Mouse (Mus musculus): ENCODE results near the gene C3ar1. TPM values are rescaled to one million over a fixed set of nuclear protein-coding genes. Genes with fewer than 3 reads are reported as not detected.

The C3ar1 gene
- total and polyA plus RNA-seq, 3 experiments = 1.9 to 3.7 (median 2.5) TPM

GRCm38 (mm10) chr6:122825923-122826742 lies 29.8 kb downstream of the C3ar1 start:
- TF ChIP-seq CTCF (IDR thresholded peaks at IDR 0.05) (no peak), EP300 (IDR thresholded peaks at IDR 0.05; ENCODE audit: insufficient read depth, low read depth, low read length) (peak; percentile 64; the same call in 1 of the 2 replicates), POLR2A (IDR thresholded peaks at IDR 0.05; ENCODE audit: insufficient read depth, low read depth, low read length) (peak; percentile 49; the same call in 1 of the 2 replicates)
- peak; percentile 76 to 85 for DNase-seq
- WGBS = under 1% methylated on average over 29 of the region's 29 CpGs
- intact Hi-C loops (cut with DNase I) = loop anchor here (2.0 kb wide), 1 partner anchor 15 kb away; no protein-coding TSS in a partner anchor
- H3K4me3 ChIP-seq = peak overlapping the region; percentile 32
- peaks cover 2% of the 10 kb centered on the region; the same call in 1 of the 2 replicates for H3K79me2 ChIP-seq (replicated peaks; ENCODE audit: control insufficient read depth, insufficient read depth, low read length)
- peaks cover 25% of the 10 kb centered on the region for H3K4me1 ChIP-seq (ENCODE audit: control insufficient read depth, insufficient read depth, low read length)
- no peaks in the 10 kb centered on the region for H3K27me3 ChIP-seq (ENCODE audit: control insufficient read depth, insufficient read depth, low read length)
- peak overlapping the region; percentile 88 for H3K27ac ChIP-seq
- H3K36me3 ChIP-seq (ENCODE audit: control insufficient read depth, insufficient read depth, low read length) = no peaks in the 10 kb centered on the region; the same call in 1 of the 2 replicates
- peak overlapping the region; percentile 53 for H3K9ac ChIP-seq (ENCODE audit: low read depth, low read length)

GRCm38 (mm10) chr6:122825166-122825565 lies 30.8 kb downstream of the C3ar1 start:
- H3K27ac ChIP-seq = peak overlapping the region; percentile 88

GRCm38 (mm10) chr6:122824086-122824485 lies 31.9 kb downstream of the C3ar1 start:
- peaks cover 3% of the 10 kb centered on the region; the same call in 1 of the 2 replicates for H3K79me2 ChIP-seq (replicated peaks; ENCODE audit: control insufficient read depth, insufficient read depth, low read length)
- H3K36me3 ChIP-seq (ENCODE audit: control insufficient read depth, insufficient read depth, low read length) = no peaks in the 10 kb centered on the region; the same call in 1 of the 2 replicates
- intact Hi-C loops (cut with DNase I) = no loop called here
- DNase-seq = peak; percentile 58 to 83
- H3K4me1 ChIP-seq (ENCODE audit: control insufficient read depth, insufficient read depth, low read length) = peaks cover 29% of the 10 kb centered on the region
- H3K27ac ChIP-seq = peak overlapping the region; percentile 88
- 28% methylated on average over 10 of the region's 10 CpGs for WGBS
- peak overlapping the region; percentile 11 for H3K4me3 ChIP-seq
- 0 out of 2 replicates have a peak overlapping the region, but pooled peaks have one; percentile 20 for H3K9ac ChIP-seq (ENCODE audit: low read depth, low read length)
- H3K27me3 ChIP-seq (ENCODE audit: control insufficient read depth, insufficient read depth, low read length) = no peaks in the 10 kb centered on the region
- TF ChIP-seq POLR2A (IDR thresholded peaks at IDR 0.05; ENCODE audit: insufficient read depth, low read depth, low read length) (no peak), EP300 (IDR thresholded peaks at IDR 0.05; ENCODE audit: insufficient read depth, low read depth, low read length) (peak; percentile 83), CTCF (IDR thresholded peaks at IDR 0.05) (no peak)

More at GRCm38 (mm10) chr6:122825166-122825565, 30.8 kb downstream of the C3ar1 start:
- Histone ChIP-seq H3K36me3 (ENCODE audit: control insufficient read depth, insufficient read depth, low read length) (no peaks in the 10 kb centered on the region; the same call in 1 of the 2 replicates), H3K27me3 (ENCODE audit: control insufficient read depth, insufficient read depth, low read length) (no peaks in the 10 kb centered on the region), H3K79me2 (replicated peaks; ENCODE audit: control insufficient read depth, insufficient read depth, low read length) (peaks cover 3% of the 10 kb centered on the region; the same call in 1 of the 2 replicates), H3K4me1 (ENCODE audit: control insufficient read depth, insufficient read depth, low read length) (peaks cover 29% of the 10 kb centered on the region), H3K4me3 (peak overlapping the region; percentile 32; the same call in 1 of the 2 replicates), H3K9ac (ENCODE audit: low read depth, low read length) (peak overlapping the region; percentile 46; the same call in 1 of the 2 replicates)
- TF ChIP-seq POLR2A (IDR thresholded peaks at IDR 0.05; ENCODE audit: insufficient read depth, low read depth, low read length) (no peak), EP300 (IDR thresholded peaks at IDR 0.05; ENCODE audit: insufficient read depth, low read depth, low read length) (no peak), CTCF (IDR thresholded peaks at IDR 0.05) (no peak)
- intact Hi-C loops (cut with DNase I) = no loop called here
- WGBS = 48% methylated on average over 9 of the region's 9 CpGs
- peak in 1 of 2 experiments; percentile 13 for DNase-seq

- TF ChIP-seq CTCF (IDR thresholded peaks at IDR 0.05) = no peak
- TF ChIP-seq POLR2A (IDR thresholded peaks at IDR 0.05; ENCODE audit: insufficient read depth, low read depth, low read length) = no peak
- peak in 1 of 2 experiments; percentile 13 for DNase-seq
- Histone ChIP-seq H3K79me2 (replicated peaks; ENCODE audit: control insufficient read depth, insufficient read depth, low read length) (peaks cover 3% of the 10 kb centered on the region; the same call in 1 of the 2 replicates), H3K36me3 (ENCODE audit: control insufficient read depth, insufficient read depth, low read length) (no peaks in the 10 kb centered on the region; the same call in 1 of the 2 replicates), H3K4me1 (ENCODE audit: control insufficient read depth, insufficient read depth, low read length) (peaks cover 28% of the 10 kb centered on the region), H3K27me3 (ENCODE audit: control insufficient read depth, insufficient read depth, low read length) (no peaks in the 10 kb centered on the region), H3K27ac (peak overlapping the region; percentile 90), H3K9ac (ENCODE audit: low read depth, low read length) (no peak overlapping the region), H3K4me3 (peak overlapping the region; percentile 95; the same call in 1 of the 2 replicates)
- 43% methylated on average over 9 of the region's 9 CpGs for WGBS
- intact Hi-C loops (cut with DNase I) = no loop called here
Observed at GRCm38 (mm10) chr6:122821822-122822221, 34.1 kb downstream of the C3ar1 start.

GRCm38 (mm10) chr6:122820799-122821650 lies 34.9 kb downstream of the C3ar1 start:
- Histone ChIP-seq H3K4me3 (peak overlapping the region; percentile 95), H3K4me1 (ENCODE audit: control insufficient read depth, insufficient read depth, low read length) (peaks cover 25% of the 10 kb centered on the region), H3K27ac (peak overlapping the region; percentile 90), H3K27me3 (ENCODE audit: control insufficient read depth, insufficient read depth, low read length) (no peaks in the 10 kb centered on the region), H3K9ac (ENCODE audit: low read depth, low read length) (peak overlapping the region; percentile 95), H3K36me3 (ENCODE audit: control insufficient read depth, insufficient read depth, low read length) (no peaks in the 10 kb centered on the region), H3K79me2 (replicated peaks; ENCODE audit: control insufficient read depth, insufficient read depth, low read length) (peaks cover 3% of the 10 kb centered on the region; the same call in 1 of the 2 replicates)
- intact Hi-C loops (cut with DNase I) = no loop called here
- 21% methylated on average over 15 of the region's 15 CpGs for WGBS
- TF ChIP-seq CTCF (IDR thresholded peaks at IDR 0.05) (no peak), POLR2A (IDR thresholded peaks at IDR 0.05; ENCODE audit: insufficient read depth, low read depth, low read length) (no peak), EP300 (IDR thresholded peaks at IDR 0.05; ENCODE audit: insufficient read depth, low read depth, low read length) (no peak)
- peak in 1 of 2 experiments; percentile 13 for DNase-seq

Data from heart, adult 2 months (tissue).